Mouse (Mus musculus): Measurements from ENCODE around the gene Tex33. TPM values are rescaled to one million over a fixed set of nuclear protein-coding genes. Genes with fewer than 3 reads are reported as not detected.

The Tex33 gene
- polyA plus RNA-seq, 1 experiment from 2014 or later, result not detected

GRCm38 (mm10) chr15:78384220-78385116, 11.2 kb downstream of the Tex33 start:
- no peaks in the 10 kb centered on the region for H3K36me3 ChIP-seq
- WGBS, result 32% methylated on average over 7 of the region's 7 CpGs
- peak overlapping the region; percentile 80 for H3K27ac ChIP-seq (replicated peaks)
- no peaks in the 10 kb centered on the region for H3K27me3 ChIP-seq
- peak; percentile 77 for ATAC-seq (replicated peaks)
- H3K4me2 ChIP-seq (replicated peaks), result no peak overlapping the region
- H3K9me3 ChIP-seq, result no peaks in the 10 kb centered on the region
- H3K4me1 ChIP-seq, result peaks cover 21% of the 10 kb centered on the region
- H3K4me3 ChIP-seq, result no peak overlapping the region
- no peak overlapping the region for H3K9ac ChIP-seq (replicated peaks)

GRCm38 (mm10) chr15:78383450-78384219, 12.1 kb downstream of the Tex33 start:
- H3K4me1 ChIP-seq, result peaks cover 21% of the 10 kb centered on the region
- H3K9ac ChIP-seq (replicated peaks), result no peak overlapping the region
- H3K27ac ChIP-seq (replicated peaks), result peak overlapping the region; percentile 80
- H3K4me2 ChIP-seq (replicated peaks), result no peak overlapping the region
- H3K9me3 ChIP-seq, result no peaks in the 10 kb centered on the region
- ATAC-seq (replicated peaks), result peak; percentile 86
- no peaks in the 10 kb centered on the region for H3K36me3 ChIP-seq
- H3K4me3 ChIP-seq, result no peak overlapping the region
- WGBS, result 54% methylated on average over 11 of the region's 11 CpGs
- H3K27me3 ChIP-seq, result no peaks in the 10 kb centered on the region

- Histone ChIP-seq H3K9ac (replicated peaks) (no peak overlapping the region), H3K9me3 (no peaks in the 10 kb centered on the region), H3K4me1 (peaks cover 21% of the 10 kb centered on the region), H3K4me3 (no peak overlapping the region), H3K36me3 (no peaks in the 10 kb centered on the region), H3K4me2 (replicated peaks) (no peak overlapping the region), H3K27me3 (no peaks in the 10 kb centered on the region), H3K27ac (replicated peaks) (no peak overlapping the region)
- WGBS, result 82% methylated on average over 4 of the region's 4 CpGs
- no peak for ATAC-seq (replicated peaks)
Observed at GRCm38 (mm10) chr15:78382115-78382514, 13.6 kb downstream of the Tex33 start.

- Histone ChIP-seq H3K27me3 (no peaks in the 10 kb centered on the region), H3K9me3 (no peaks in the 10 kb centered on the region), H3K4me2 (replicated peaks) (no peak overlapping the region), H3K4me3 (no peak overlapping the region), H3K36me3 (no peaks in the 10 kb centered on the region), H3K27ac (replicated peaks) (no peak overlapping the region), H3K4me1 (peaks cover 21% of the 10 kb centered on the region), H3K9ac (replicated peaks) (no peak overlapping the region)
- no peak for ATAC-seq (replicated peaks)
- WGBS, result 28% methylated on average over 4 of the region's 4 CpGs
Observed at GRCm38 (mm10) chr15:78380741-78381140, 15.0 kb downstream of the Tex33 start.

GRCm38 (mm10) chr15:78380208-78380607, 15.5 kb downstream of the Tex33 start:
- peaks cover 21% of the 10 kb centered on the region for H3K4me1 ChIP-seq
- H3K4me2 ChIP-seq (replicated peaks), result no peak overlapping the region
- no peak for ATAC-seq (replicated peaks)
- H3K4me3 ChIP-seq, result no peak overlapping the region
- H3K9me3 ChIP-seq, result no peaks in the 10 kb centered on the region
- no peaks in the 10 kb centered on the region for H3K27me3 ChIP-seq
- H3K27ac ChIP-seq (replicated peaks), result no peak overlapping the region
- WGBS, result 63% methylated on average over 2 of the region's 2 CpGs
- H3K36me3 ChIP-seq, result no peaks in the 10 kb centered on the region
- no peak overlapping the region for H3K9ac ChIP-seq (replicated peaks)

- Histone ChIP-seq H3K27me3 (no peaks in the 10 kb centered on the region), H3K9me3 (no peaks in the 10 kb centered on the region), H3K4me2 (replicated peaks) (no peak overlapping the region), H3K4me3 (no peak overlapping the region), H3K27ac (replicated peaks) (no peak overlapping the region), H3K4me1 (peaks cover 14% of the 10 kb centered on the region; the same call in 1 of the 2 replicates), H3K36me3 (no peaks in the 10 kb centered on the region), H3K9ac (replicated peaks) (no peak overlapping the region)
- WGBS, result 91% methylated on average over 10 of the region's 10 CpGs
- no peak for ATAC-seq (replicated peaks)
Observed at GRCm38 (mm10) chr15:78378556-78378955, 17.2 kb downstream of the Tex33 start.

- no peak overlapping the region for H3K4me3 ChIP-seq
- no peaks in the 10 kb centered on the region for H3K27me3 ChIP-seq
- H3K27ac ChIP-seq (replicated peaks), result no peak overlapping the region
- H3K9me3 ChIP-seq, result no peaks in the 10 kb centered on the region
- no peaks in the 10 kb centered on the region for H3K36me3 ChIP-seq
- peaks cover 14% of the 10 kb centered on the region; the same call in 1 of the 2 replicates for H3K4me1 ChIP-seq
- no peak for ATAC-seq (replicated peaks)
- no peak overlapping the region for H3K9ac ChIP-seq (replicated peaks)
- no peak overlapping the region for H3K4me2 ChIP-seq (replicated peaks)
- 84% methylated on average over 10 of the region's 10 CpGs for WGBS
Observed at GRCm38 (mm10) chr15:78377859-78378258, 17.9 kb downstream of the Tex33 start.

- Histone ChIP-seq H3K27ac (replicated peaks) (no peak overlapping the region), H3K4me1 (peaks cover 7% of the 10 kb centered on the region; the same call in 1 of the 2 replicates), H3K4me2 (replicated peaks) (no peak overlapping the region), H3K27me3 (no peaks in the 10 kb centered on the region; the same call in none of the 2 replicates), H3K4me3 (no peak overlapping the region), H3K9me3 (no peaks in the 10 kb centered on the region), H3K36me3 (no peaks in the 10 kb centered on the region), H3K9ac (replicated peaks) (no peak overlapping the region)
- 44% methylated on average over 3 of the region's 3 CpGs for WGBS
- ATAC-seq (replicated peaks), result no peak
Observed at GRCm38 (mm10) chr15:78374204-78374603, 21.5 kb downstream of the Tex33 start.

GRCm38 (mm10) chr15:78372796-78373195, 22.9 kb downstream of the Tex33 start:
- Histone ChIP-seq H3K4me3 (no peak overlapping the region), H3K4me1 (peaks cover 7% of the 10 kb centered on the region; the same call in 1 of the 2 replicates), H3K9ac (replicated peaks) (no peak overlapping the region), H3K9me3 (no peaks in the 10 kb centered on the region), H3K27ac (replicated peaks) (no peak overlapping the region), H3K27me3 (peaks cover 3% of the 10 kb centered on the region), H3K4me2 (replicated peaks) (no peak overlapping the region), H3K36me3 (no peaks in the 10 kb centered on the region)
- WGBS, result 87% methylated on average over 3 of the region's 3 CpGs
- ATAC-seq (replicated peaks), result no peak

GRCm38 (mm10) chr15:78369641-78370040, 26.1 kb downstream of the Tex33 start:
- Histone ChIP-seq H3K36me3 (no peaks in the 10 kb centered on the region), H3K4me1 (peaks cover 7% of the 10 kb centered on the region; the same call in 1 of the 2 replicates), H3K9ac (replicated peaks) (no peak overlapping the region), H3K4me2 (replicated peaks) (no peak overlapping the region), H3K9me3 (no peaks in the 10 kb centered on the region), H3K27ac (replicated peaks) (no peak overlapping the region), H3K27me3 (peaks cover 6% of the 10 kb centered on the region), H3K4me3 (no peak overlapping the region)
- no peak for ATAC-seq (replicated peaks)
- 18% methylated on average over 1 of the region's 1 CpGs for WGBS

- WGBS, result 10% methylated on average over 8 of the region's 8 CpGs
Observed at GRCm38 (mm10) chr15:78368926-78369346, 26.8 kb downstream of the Tex33 start.

GRCm38 (mm10) chr15:78367811-78368210, 27.9 kb downstream of the Tex33 start:
- 75% methylated on average over 3 of the region's 3 CpGs for WGBS
- Histone ChIP-seq H3K27ac (replicated peaks) (no peak overlapping the region), H3K4me2 (replicated peaks) (no peak overlapping the region), H3K36me3 (no peaks in the 10 kb centered on the region), H3K9me3 (no peaks in the 10 kb centered on the region), H3K9ac (replicated peaks) (no peak overlapping the region), H3K27me3 (peaks cover 6% of the 10 kb centered on the region), H3K4me1 (no peaks in the 10 kb centered on the region), H3K4me3 (no peak overlapping the region)
- no peak for ATAC-seq (replicated peaks)

More at GRCm38 (mm10) chr15:78368926-78369346, 26.8 kb downstream of the Tex33 start:
- Histone ChIP-seq H3K27me3 (peaks cover 6% of the 10 kb centered on the region), H3K4me1 (0 out of 2 replicates have a peak, but pooled peaks cover under 1% of the 10 kb centered on the region), H3K9ac (replicated peaks) (no peak overlapping the region), H3K27ac (replicated peaks) (no peak overlapping the region), H3K9me3 (no peaks in the 10 kb centered on the region), H3K36me3 (no peaks in the 10 kb centered on the region), H3K4me3 (no peak overlapping the region), H3K4me2 (replicated peaks) (no peak overlapping the region)
- no peak for ATAC-seq (replicated peaks)
